Mouse (Mus musculus) adrenal gland, postnatal 10 days (tissue): Measurements from ENCODE around the gene Mycbpap. TPM values are rescaled to one million over a fixed set of nuclear protein-coding genes. Genes with fewer than 3 reads are reported as not detected.

Experiments used
- DNase-seq: peaks from one replicate; pipeline ENCODE4 v3.0.0; 2021; ENCODE audit warnings: mixed read lengths
- total RNA-seq, 2 experiments: library from RNA; stranded (reverse); gene quantifications; 2 replicates each; pipeline ENCODE4 v1.2.3; 2021

Mycbpap gene
- total RNA-seq, 2 experiments from 2014 or later, result 3.3 to 4.8 TPM

DNA sequence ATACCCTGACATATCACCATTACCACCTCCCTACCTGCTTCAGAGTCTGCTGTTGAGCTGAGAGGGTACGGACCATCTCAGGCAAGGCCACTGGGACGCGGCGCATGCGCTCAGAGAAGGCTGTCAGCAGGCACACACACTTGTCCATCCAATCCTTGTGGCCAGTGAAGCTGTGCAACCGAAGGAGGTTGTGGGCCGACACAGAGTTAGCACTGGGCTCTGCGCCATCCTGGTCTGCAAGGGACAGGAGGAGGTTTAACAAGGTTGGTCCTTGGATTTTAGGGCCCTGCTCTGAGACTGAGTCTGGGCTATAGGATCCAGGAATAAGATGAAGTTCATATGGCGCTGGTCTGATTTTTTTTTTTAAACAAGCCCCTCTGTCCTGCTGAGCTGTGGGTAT lies 41.2 kb downstream of the Mycbpap start:
- no peak for DNase-seq

DNA sequence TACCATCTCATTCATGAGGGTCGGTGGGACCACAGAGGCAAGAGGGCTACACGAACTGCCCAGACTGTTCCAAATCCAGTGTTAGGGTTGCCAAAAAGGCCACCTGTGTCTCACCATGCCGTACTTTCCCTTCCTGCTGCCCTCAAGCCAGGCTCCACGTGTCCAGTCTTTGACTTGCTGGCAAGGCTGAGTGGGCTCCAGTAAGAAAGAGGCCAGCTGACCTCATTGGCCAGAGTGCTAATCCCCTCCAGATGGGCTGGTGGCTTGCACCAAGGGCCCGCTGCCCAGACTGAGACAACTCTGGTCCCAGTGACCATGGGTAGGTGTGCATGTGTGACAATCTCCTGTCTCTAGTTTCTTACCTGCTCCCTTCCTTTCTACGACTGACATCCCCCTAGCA lies 43.9 kb downstream of the Mycbpap start:
- DNase-seq, result no peak

DNA sequence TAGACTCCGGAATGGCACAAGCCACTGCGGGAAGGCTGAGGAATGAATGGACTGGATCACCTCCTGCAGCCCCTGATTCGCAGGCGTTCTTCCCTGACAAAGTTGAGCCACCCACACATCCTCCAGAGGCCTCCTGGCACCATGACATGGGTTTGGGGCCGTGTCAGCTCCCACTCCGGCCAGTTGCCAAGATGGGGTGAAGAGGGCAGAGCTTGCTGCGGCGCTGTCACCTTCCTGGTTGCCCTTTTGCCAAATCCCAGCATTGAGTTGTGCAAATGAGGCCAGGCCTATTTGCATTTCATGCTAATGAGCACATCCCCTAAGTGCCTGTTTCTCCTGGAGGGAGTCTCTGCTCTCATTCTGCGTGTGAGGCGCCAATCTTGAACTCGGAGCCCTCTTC lies 45.8 kb downstream of the Mycbpap start:
- DNase-seq, result no peak

DNA sequence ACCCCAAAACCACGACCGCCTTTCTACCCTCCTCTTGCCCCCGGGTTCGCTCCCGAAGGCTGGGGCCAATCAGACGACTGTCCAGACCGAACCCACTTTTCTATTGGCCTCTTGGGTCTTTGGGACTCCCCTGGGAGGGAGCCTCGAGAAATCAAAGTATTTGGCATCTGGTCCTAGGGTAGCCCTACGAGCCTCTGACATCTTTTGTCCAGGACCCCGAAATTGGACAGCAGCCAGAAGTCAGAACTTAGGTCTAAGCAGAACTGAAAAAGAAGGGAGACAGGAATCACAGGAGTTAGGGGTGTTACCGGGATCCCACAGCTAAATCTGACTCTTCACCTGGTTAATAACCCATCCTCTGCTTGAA lies 47.0 kb downstream of the Mycbpap start:
- no peak for DNase-seq

DNA sequence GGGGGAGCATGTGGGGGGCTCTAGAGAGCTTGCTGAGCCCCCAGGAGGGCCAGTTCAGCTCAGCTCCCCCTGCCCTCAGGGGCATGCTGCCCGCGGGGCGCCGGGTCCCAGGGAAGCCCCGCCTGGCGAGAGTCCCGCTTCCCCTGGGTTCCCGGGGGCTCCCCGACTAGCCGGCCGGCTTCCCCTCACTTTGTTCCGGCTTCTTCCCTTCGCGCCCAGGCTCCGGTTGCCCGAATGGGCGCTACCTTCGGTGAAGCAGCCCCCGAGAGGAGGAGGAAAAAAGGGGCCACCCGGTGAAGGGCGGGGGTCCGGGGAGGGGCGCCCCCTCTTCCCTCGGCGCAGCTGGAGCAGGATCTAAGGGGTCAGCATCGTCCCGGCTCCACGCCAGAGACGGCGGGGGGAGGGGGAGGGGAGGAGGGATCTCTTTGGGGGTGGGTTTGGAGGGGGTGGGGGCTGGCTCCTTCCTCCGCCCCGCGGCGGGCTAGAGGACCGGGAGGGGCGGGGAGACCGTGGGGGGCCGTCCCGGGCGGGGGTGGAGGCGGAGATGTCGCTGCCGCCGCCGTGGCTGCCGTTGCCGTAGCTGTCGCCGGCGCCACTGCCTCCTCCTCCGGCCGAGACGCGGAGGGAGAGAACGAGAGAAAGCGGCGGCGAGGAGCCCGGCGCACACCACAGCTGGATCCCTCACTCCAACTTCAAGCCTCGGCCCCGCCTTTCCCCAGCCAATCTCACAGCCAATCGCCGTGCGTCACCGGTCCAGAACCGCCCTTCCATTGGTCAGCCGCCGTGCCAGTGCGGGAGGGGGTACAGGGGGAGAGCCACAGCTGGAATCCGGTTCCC lies 47.6 kb downstream of the Mycbpap start, which contains the start of gene Cacna1g:
TSS of gene Cacna1g (minus strand) at position 492 of the 837 bp plus-strand sequence.
- DNase-seq, result peak; percentile 92

DNA sequence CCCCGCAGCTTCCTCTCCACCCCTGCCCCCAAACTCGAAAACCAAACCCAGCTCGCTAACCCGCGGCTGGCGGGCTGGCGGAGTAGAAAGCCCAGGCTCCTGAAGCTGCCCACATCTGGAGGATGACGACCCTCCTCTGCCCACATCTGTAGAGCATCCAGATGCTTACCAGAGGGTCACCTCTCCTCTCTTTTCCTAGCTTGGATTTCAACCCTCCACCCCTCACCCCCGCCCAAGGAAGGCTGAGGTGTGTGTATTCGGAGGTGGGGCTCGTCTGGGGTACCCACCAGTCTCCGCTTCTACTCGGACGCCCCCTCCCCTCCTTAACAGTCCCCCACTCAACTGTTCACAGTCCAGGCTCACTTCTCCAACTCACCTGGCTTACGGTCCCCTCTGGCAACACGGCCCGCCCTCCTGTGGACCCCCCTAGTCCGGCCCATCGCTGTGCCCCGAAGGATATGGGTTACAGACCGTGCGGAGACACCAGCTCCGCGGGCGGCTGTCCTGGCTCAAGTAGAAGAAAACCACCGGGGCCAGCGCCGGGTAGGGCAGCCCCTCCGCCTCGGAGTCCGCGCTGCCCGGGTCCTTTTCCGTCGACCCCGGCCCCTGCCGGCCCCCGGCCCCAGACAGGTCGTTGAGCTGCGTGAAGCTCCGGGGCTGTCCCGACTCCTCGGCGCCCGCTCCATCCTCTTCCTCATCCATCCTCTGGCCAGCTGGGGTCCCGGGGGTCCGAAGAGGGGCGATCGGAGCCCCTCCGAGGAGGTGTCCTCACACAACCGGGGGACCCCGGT lies 48.4 kb downstream of the Mycbpap start:
- no peak for DNase-seq

DNA sequence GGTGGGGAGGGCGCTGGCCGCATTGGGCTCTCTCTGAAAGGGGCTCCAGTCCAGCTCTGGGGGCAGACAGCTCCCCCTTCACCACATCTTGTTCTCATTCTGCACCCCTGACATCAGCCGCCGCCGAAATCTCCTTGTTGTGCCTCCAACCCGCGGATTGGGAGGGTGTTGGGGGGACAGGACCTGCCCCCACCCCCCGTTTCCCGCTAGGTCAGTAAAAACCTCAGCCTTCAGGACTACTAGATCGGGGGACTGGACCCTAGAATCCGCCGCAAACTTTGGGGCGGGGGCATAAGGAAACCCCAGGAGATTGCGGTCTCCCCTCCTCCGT lies 49.0 kb downstream of the Mycbpap start:
- no peak for DNase-seq

DNA sequence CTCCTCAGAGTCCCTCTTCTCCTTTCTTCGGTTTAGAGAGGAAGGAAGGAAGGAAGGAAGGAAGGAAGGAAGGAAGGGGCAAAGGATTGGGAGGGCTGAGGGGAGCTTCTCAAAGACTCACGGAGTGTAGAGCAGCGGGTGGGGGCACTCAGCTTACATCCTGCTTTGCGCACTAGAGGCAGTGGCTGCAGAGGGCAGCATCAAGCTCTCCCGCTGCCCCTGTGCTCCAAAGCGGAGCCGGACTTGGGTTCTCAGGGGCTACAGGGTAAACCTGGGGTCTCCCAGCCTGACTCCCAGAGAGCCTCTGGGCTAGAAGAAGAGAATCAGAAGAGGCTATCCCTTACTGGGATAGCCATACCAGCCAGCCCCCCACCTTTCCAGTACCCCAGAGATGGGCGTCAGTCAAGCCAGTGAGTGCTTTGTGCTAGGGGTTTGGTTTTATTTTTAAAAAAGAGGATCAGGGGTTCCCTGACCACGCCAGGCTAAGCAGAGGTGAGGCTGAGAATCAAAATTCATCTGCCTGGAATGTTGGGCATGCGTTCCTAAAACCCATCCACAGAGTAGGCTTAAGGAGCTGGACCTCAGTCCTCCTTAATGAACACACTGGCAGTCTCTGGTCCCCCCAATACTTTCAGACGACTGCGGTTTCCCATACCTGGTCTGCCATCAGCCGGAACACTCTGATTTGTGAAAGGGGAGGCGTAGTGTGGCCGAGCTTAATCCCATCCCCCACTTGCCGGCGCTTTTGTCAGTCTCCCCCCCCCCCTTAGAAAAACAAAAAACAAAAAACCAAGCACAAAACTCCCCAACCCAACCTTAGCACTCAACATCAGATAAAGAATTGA lies 49.6 kb downstream of the Mycbpap start:
- DNase-seq, result no peak

DNA sequence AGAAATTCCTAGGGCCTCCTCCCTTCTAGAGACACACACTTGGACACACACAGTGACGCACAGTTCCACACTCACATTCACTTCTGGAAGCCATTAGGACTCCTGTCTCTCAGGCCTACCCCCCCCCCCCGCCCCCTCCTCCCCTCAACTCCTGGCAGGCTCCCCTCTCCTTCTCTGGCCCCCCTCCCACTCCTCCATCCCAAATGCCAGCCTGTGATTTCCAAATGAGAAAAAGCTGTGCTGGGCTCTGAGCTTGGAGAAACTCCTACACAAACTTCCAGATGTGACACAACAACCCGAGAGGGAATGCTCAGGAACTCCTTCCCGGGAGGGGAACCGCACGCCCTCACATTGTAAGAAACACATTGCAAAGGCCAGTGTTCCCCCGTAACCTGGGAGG lies 51.2 kb downstream of the Mycbpap start:
- DNase-seq, result no peak

DNA sequence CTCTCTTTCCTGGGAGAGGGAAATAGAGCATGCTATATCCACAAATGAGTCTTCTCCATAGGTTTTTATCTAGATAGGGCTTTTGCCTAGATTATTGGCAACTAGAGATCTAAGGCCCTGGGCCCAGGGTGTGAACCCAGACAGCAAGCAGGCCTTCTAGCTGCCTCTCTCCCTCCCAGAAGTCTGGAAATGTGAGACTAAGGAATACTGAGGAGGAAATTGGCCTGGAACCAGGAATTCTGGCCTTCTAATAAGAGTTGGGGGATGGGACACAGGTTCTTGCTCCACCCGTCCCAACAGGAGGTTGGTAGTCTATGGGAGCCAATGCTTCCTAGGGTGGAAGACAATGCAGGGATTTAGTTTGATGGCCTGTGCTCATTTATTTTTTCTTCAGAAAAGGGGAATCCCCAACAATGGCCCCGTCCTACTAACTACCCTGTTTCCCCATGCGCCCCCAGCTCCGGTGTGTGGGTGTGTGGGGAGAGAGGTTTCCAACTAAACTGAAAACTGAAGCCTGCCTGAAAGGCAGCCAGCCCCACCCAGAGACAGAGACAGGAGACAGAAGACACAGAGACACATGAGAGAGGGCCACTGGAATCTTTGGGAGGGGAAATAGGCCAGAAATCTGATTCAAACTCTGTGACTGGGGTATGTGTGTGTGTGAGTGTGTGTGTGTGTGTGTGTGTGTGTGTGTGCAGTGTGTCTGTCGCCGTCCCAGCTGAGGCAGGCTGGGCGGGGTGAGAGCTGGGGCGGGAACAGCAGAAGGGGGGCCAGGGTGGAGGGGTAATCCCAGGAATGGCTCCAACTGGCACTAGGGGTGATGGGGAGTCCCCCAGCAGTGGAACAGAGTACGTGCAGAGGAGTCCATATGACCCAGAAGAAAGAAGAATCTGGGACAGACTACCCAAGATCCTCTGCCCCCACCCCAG lies 52.1 kb downstream of the Mycbpap start:
- no peak for DNase-seq

DNA sequence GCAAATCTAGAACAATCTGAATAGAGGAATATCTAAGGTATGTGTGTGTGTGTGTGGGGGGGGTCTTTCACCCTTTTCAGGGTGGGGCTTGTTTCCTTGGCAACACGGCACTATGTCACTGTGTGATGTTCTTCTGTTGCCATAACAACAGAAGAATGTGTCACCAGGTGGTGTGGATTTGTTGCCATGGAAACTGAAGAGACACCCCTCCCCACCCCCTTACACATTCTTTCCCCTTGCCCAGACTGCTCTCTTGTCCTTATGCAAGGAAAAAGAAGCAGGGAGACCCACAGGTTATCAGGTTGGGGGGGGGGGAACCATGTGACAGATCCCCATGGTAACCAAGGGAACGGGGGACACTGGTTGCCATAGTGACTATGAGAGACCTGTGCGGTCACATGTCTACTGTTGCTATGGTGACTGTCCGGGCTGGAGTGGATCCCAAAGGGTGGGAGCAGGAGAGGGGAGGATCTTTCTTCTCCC lies 52.9 kb downstream of the Mycbpap start:
- no peak for DNase-seq

DNA sequence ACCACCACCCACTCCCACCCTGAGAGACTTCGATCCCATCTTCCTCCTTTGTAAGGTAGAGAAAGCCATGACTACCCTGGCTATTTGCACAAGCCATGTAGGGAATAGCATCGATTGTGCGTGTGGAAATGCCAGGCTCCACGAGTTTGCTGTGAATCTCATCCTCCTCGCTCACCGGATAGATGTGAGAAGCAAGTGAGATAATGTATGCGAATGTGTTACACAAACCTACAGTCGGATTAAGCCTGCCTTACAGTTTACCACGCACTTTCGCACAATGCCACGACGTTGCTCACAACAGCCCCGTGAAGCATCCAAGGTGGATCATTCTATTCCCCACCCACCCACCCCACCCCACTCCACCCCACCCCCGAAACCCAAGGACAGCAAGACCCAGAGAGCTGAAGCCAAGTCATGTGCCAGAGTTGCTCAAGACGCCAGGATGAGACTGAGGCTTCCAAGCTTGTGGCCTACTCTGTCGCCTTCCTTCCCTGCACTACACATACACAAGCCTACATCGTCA lies 55.1 kb downstream of the Mycbpap start:
- no peak for DNase-seq

DNA sequence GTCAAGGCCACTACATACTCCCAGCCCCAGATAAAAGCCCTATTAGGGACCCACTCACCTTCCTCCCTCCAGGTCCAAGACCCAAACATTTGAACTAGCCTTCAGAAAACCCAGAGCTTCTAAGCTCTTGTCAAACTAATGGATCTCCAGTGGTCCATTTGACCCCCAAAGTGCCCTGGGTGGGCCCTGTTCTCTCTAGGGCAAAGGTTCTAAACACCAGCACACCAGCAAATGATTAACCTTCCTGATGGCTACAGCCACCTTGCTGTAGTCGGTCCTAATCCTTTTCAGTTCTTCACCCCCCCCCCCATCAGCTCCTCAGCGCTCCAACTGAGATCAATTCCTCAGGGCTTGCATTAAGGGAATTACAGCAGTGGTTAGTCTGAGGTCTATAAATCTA lies 57.4 kb downstream of the Mycbpap start:
- no peak for DNase-seq

DNA sequence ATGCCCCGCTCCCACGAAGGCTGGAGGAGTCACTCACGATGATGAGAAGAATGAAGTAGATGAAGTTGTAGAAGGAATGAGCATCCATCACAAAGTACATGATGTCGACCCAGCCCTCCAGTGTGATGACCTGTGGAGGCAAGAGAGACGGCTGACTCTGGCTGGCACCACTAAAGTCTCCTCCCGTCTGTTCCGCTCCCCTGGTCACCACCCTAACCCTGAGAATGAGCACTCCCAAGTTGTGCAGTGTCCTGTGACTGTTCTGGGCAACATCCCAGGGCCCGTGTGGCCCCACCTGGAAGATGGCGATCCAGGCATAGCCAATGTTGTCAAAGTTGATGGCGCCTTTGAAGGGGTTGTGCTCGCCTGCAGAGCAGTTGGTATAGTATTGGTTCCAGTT lies 59.7 kb downstream of the Mycbpap start:
- DNase-seq, result no peak

DNA sequence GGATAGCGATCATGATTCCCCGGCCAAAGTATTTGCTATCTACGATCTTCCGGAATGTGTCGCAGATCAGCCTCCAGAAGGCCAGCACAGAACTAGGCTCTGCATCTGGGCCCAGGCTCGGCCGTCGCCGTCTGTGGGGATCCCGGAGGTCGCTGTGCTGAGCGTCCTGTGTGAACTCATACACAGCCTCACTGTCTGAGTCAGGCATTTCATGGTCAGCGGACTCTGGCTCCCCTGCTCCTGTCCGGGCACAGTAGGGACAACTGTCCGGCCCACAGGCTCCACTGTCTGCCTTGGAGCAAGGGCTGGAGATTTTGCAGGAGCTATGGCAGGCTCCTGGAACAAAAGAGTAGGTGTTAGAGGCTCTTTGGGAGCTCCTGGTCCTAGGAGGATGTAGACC lies 64.5 kb downstream of the Mycbpap start:
- peak; percentile 49 for DNase-seq

DNA sequence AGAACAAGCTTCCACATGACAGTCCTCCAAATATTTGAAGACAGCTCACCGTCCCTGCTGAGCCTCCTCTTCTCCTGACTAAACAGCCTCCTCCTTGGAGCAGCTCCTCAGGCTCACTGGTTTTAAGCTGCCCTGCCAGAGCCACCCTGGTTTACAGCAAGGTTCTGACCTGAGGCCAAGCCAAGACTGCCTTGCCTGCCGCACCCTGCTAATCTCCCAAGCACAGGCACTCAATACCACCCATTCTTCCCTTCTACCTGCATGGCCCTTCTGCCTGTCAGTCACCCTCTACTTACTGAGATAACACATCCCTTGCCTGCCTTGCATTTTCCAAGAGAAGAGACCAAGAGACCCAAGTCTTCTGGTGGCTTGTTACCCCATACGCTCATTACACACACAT lies 65.2 kb downstream of the Mycbpap start:
- no peak for DNase-seq

DNA sequence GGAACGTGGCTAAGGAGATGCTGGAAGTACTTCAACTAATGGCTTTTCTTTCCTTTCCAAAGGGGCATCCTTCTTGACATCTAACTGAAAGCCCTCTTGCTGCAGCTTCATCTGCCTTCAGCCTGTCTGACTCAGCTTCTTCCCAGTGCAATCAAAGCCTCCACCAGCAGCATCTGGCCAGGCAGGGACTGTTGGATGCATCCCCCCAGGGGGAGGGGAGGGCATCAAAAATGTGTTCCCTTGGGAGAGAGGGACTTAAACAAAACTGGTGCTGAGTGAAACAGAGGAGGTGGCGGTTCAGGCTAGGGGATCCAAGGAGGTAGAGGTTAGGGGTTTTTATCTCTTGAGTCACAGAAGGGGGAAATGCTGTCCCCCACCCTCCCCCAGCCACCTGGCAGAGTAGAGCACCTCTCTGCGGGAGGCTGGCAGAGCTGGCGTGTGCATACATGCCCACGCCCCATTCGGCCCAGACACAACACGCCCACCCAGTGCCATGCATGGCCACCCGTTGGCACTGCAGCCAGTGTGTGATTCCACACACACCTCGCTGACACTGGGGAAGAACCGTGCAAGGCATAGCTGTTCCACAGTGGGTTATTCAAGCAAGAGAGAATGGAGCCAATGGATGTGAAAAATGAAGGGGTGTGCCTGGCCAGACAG lies 66.3 kb downstream of the Mycbpap start:
- no peak for DNase-seq

DNA sequence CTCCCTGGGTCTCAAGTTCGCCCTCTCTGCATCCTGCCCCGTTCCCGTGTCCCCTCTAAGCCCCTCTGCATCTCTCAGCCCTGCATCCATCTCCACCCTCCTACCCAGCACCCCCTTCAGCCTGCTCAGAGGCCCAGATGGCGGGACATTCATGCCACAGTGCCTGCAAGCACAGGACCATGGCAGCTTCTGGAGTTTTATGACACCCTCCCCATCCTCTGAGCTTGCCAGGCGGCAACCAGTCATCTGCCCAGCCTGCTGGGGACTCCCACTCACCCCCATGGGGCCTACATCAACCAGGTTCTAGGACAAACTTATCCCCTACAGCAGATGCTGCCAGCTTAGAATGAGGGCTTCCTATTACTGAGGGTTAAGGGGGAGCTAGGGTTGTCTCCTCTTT lies 66.8 kb downstream of the Mycbpap start:
- DNase-seq, result no peak
